Mouse (Mus musculus): Measurements from ENCODE around the gene Rai2.

GRCm38 (mm10) chrX:161739374-161739773 is 22.5 kb downstream of the Rai2 start:
- TF ChIP-seq CTCF (IDR thresholded peaks at IDR 0.05; ENCODE audit: control insufficient read depth, insufficient read depth, low read length) (no peak), POLR2A (IDR thresholded peaks at IDR 0.05; ENCODE audit: borderline replicate concordance, control insufficient read depth, low read depth, low read length) (no peak)
